Mouse (Mus musculus) skeletal muscle tissue, postnatal 0 days (tissue): ENCODE measurements around the gene Mllt1. TPM values are rescaled to one million over a fixed set of nuclear protein-coding genes. Genes with fewer than 3 reads are reported as not detected.

ENCODE experiments used
- polyA plus RNA-seq: library from polyadenylated mRNA; unstranded; fragments of >200 nt; fragmentation: Nextera tagmentation; extraction: Ambion mirVana; gene quantifications from 2 replicates; pipeline ENCODE4 v1.2.1, GENCODE M21; 2015

Mllt1 gene
- polyA plus RNA-seq = 9.3 and 10.1 TPM in 2 replicates

GRCm38 (mm10) chr17:56935363-56936131 is at the start of gene Mllt1:
Mllt1 (minus strand) TSS chr17:56935415.

GRCm38 (mm10) chr17:56982013-56982412 is 46.8 kb upstream of the Mllt1 start, which contains the start of gene Acer1:
Acer1 (minus strand) TSS chr17:56982126.

GRCm38 (mm10) chr17:56874936-56875651 is 60.1 kb downstream of the Mllt1 start, which contains the start of gene 1700061G19Rik:
1700061G19Rik (plus strand) TSS chr17:56875477.

GRCm38 (mm10) chr17:56874237-56874636 is 61.0 kb downstream of the Mllt1 start, which contains the start of gene Acsbg2:
Acsbg2 (minus strand) TSS chr17:56874447.

Other genes with a start within 250 kb of the Mllt1 start
- 746 and 852 TPM in 2 replicates for gene Ndufa11, start 217.6 kb downstream of the Mllt1 start, polyA plus RNA-seq
- gene Vmac, start 217.4 kb downstream of the Mllt1 start, polyA plus RNA-seq = 7.1 and 10.0 TPM in 2 replicates
- gene Nrtn, start 177.9 kb downstream of the Mllt1 start, polyA plus RNA-seq = 2.5 and 6.9 TPM in 2 replicates
- gene Dus3l, start 170.7 kb downstream of the Mllt1 start, polyA plus RNA-seq = 19.2 and 19.3 TPM in 2 replicates
- 0.10 and 0.36 TPM in 2 replicates for gene Prr22, start 165.2 kb downstream of the Mllt1 start, polyA plus RNA-seq
- 2.9 and 3.1 TPM in 2 replicates for gene Rfx2, start 104.4 kb downstream of the Mllt1 start, polyA plus RNA-seq
- gene Acsbg2, start 61.0 kb downstream of the Mllt1 start, polyA plus RNA-seq = not detected in 2 replicates
- gene 1700061G19Rik, start 59.9 kb downstream of the Mllt1 start, polyA plus RNA-seq = 0.06 and 0.13 TPM in 2 replicates
- 1.7 TPM in 1 of 2 replicates, not detected in the other for gene Acer1, start 46.7 kb upstream of the Mllt1 start, polyA plus RNA-seq
- gene Clpp, start 54.9 kb upstream of the Mllt1 start, polyA plus RNA-seq = 83.9 and 87.2 TPM in 2 replicates
- 45.7 and 47.9 TPM in 2 replicates for gene Alkbh7, start 61.9 kb upstream of the Mllt1 start, polyA plus RNA-seq
- 0.41 and 0.46 TPM in 2 replicates for gene Pspn, start 64.6 kb upstream of the Mllt1 start, polyA plus RNA-seq
- 28.6 and 38.6 TPM in 2 replicates for gene Gtf2f1, start 75.9 kb upstream of the Mllt1 start, polyA plus RNA-seq
- gene Gm17949, start 76.1 kb upstream of the Mllt1 start, polyA plus RNA-seq = 0.28 and 0.33 TPM in 2 replicates
- gene Khsrp, start 96.1 kb upstream of the Mllt1 start, polyA plus RNA-seq = 13.9 and 15.7 TPM in 2 replicates
- gene Slc25a41, start 106.2 kb upstream of the Mllt1 start, polyA plus RNA-seq = not detected in 2 replicates
- 0.68 and 1.1 TPM in 2 replicates for gene Crb3, start 123.7 kb upstream of the Mllt1 start, polyA plus RNA-seq
- gene Slc25a23, start 124.4 kb upstream of the Mllt1 start, polyA plus RNA-seq = 4.2 and 5.2 TPM in 2 replicates
- 0.86 and 2.1 TPM in 2 replicates for gene Dennd1c, start 143.1 kb upstream of the Mllt1 start, polyA plus RNA-seq
- gene Tubb4a, start 152.4 kb upstream of the Mllt1 start, polyA plus RNA-seq = 2.0 and 3.6 TPM in 2 replicates
- 1.1 and 1.5 TPM in 2 replicates for gene Tnfsf9, start 169.9 kb upstream of the Mllt1 start, polyA plus RNA-seq
- not detected in 2 replicates for gene Cd70, start 214.4 kb upstream of the Mllt1 start, polyA plus RNA-seq